Mouse (Mus musculus): ENCODE data around the gene Krt6b. TPM values are rescaled to one million over a fixed set of nuclear protein-coding genes. Genes with fewer than 3 reads are reported as not detected.

The Krt6b gene
- polyA plus RNA-seq, 1 experiment: not detected

Other genes starting within 250 kb of the Krt6b start
- 0.22 TPM in 1 of 2 replicates, not detected in the other for gene Krt87, start 241.5 kb downstream of the Krt6b start, polyA plus RNA-seq (2012; rRNA removed)
- gene Krt88, start 232.5 kb downstream of the Krt6b start, polyA plus RNA-seq (2012; rRNA removed): 0.14 and 0.38 TPM in 2 replicates
- not detected in 2 replicates for gene Krt81, start 216.5 kb downstream of the Krt6b start, polyA plus RNA-seq (2012; rRNA removed)
- not detected in 2 replicates for gene Krt86, start 206.8 kb downstream of the Krt6b start, polyA plus RNA-seq (2012; rRNA removed)
- gene Krt83, start 188.8 kb downstream of the Krt6b start, polyA plus RNA-seq (2012; rRNA removed): 0.13 TPM in 1 of 2 replicates, not detected in the other
- gene Gm49425, start 163.0 kb downstream of the Krt6b start, polyA plus RNA-seq (2012; rRNA removed): not detected in 2 replicates
- not detected in 2 replicates for gene Krt84, start 147.5 kb downstream of the Krt6b start, polyA plus RNA-seq (2012; rRNA removed)
- gene Krt82, start 129.6 kb downstream of the Krt6b start, polyA plus RNA-seq (2012; rRNA removed): not detected in 2 replicates
- not detected in 2 replicates for gene Krt90, start 117.3 kb downstream of the Krt6b start, polyA plus RNA-seq (2012; rRNA removed)
- gene Krt75, start 106.4 kb downstream of the Krt6b start, polyA plus RNA-seq (2012; rRNA removed): not detected in 2 replicates
- gene Gm5414, start 52.1 kb downstream of the Krt6b start, polyA plus RNA-seq (2012; rRNA removed): not detected in 2 replicates
- not detected in 2 replicates for gene Gm5478, start 32.9 kb downstream of the Krt6b start, polyA plus RNA-seq (2012; rRNA removed)
- not detected in 2 replicates for gene Krt6a, start 14.0 kb upstream of the Krt6b start, polyA plus RNA-seq (2012; rRNA removed)
- gene Krt5, start 32.6 kb upstream of the Krt6b start, polyA plus RNA-seq (2012; rRNA removed): 36.9 and 48.0 TPM in 2 replicates
- 0.07 TPM in 1 of 2 replicates, not detected in the other for gene Krt71, start 62.8 kb upstream of the Krt6b start, polyA plus RNA-seq (2012; rRNA removed)
- not detected in 2 replicates for gene Krt72, start 106.2 kb upstream of the Krt6b start, polyA plus RNA-seq (2012; rRNA removed)
- not detected in 2 replicates for gene Krt73, start 122.1 kb upstream of the Krt6b start, polyA plus RNA-seq (2012; rRNA removed)
- not detected in 2 replicates for gene Krt2, start 137.9 kb upstream of the Krt6b start, polyA plus RNA-seq (2012; rRNA removed)
- 0.05 TPM in 1 of 2 replicates, not detected in the other for gene Krt1, start 170.5 kb upstream of the Krt6b start, polyA plus RNA-seq (2012; rRNA removed)
- gene Krt77, start 189.4 kb upstream of the Krt6b start, polyA plus RNA-seq (2012; rRNA removed): 0.22 TPM in 1 of 2 replicates, not detected in the other
- gene Krt76, start 212.6 kb upstream of the Krt6b start, polyA plus RNA-seq (2012; rRNA removed): not detected in 2 replicates
- 0.41 and 2.0 TPM in 2 replicates for gene Krt4, start 244.4 kb upstream of the Krt6b start, polyA plus RNA-seq (2012; rRNA removed)

Data from gonadal fat pad, adult 2 months (tissue).